Mouse (Mus musculus) thymus, adult 18-20 months (tissue): ENCODE results near the gene Acta1.

Source experiments
- DNase-seq, 2 experiments: peaks; one replicate each; pipeline ENCODE4 v3.0.0; 2022; ENCODE audit warnings: mixed read lengths in 2 of 2

The Acta1 gene

DNA sequence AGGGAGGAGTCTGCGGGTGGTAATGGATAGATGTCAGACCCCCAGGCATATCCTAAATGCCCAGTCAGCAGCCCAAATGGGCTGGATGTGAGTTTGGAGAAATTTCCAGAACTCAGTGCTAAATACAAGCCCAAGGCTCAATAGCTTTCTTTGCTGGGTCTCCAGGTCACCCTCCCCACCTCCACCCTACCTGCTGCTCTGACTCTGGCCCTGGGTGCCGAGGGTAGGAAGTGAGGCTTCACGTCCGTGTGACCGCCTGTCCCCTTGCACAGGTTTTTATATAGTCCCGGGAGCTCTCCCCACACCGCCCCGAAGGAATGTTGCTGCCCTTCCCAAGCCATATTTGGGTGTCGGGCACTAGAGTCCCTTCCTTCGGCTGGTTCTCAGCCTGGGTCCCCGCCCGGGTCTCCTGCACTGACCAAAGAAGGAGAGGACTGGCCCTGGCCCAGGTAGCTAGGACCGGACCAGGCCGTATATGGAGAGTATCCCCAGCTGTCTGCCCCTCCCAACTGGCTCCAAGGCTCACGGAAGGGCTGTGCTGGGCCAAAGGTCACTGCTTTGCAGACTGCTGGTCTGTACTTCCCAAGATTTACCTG is at the start of gene Acta1:
Gene Acta1, minus strand, starts transcription at position 250 of the 596 bp plus-strand sequence.
- no peak for DNase-seq

DNA sequence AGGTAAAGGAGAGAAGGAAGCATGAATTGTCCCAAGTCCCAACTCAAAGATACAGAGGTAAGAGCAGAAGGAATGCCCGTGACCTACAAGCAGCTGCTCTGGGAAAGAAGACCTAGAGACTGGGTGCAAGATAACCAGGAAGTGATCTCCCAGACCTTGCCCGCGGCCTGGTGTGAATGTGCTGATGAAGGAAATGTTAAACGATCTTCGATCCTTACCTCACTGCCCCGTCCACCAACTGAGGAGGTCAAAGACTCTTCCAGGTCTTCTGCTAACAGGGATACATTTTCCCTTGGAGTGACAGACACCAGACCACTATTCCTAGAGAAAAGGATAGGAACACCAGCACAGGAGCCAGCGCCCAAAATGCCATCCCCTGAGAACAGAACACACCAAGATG is 34.5 kb upstream of the Acta1 start:
- no peak for DNase-seq

DNA sequence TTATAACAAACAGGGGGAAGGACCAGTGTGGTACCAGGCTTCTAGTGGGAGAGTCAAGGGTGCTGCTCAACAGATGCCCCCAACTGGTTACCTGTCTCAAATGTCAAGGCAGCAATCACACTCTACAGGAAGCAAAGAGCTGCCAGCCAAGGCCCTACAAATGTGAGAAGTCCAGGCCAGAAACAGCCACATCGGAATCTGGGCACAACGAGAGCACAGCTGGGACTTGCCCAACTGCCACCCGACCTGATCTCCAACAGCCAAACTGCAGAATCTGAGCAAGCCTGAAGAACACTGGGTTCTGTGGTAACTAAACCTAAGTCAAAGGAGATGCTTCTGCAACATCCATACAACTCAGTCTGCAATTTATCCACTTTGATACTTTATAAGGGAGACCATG is 31.1 kb upstream of the Acta1 start:
- DNase-seq = no peak

DNA sequence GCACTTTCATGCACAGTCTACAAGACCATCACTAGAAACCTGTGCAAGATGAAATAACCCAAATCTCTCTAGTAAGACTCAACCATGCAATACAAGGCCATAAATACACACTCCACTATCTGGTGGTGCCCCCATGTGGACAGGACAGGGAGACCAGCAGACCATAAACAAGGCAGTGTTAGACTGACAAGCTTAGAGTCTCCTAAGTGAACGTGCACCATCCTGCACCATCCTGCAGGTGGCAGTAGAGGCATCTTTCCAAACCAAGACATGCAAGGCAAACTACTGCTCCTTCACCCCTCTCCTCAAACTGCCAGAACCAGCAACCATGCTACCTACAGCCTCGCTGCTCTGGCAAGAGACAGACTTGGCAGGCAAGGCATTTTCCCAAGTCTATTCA is 30.2 kb upstream of the Acta1 start:
- DNase-seq = peak; percentile 48 to 64

DNA sequence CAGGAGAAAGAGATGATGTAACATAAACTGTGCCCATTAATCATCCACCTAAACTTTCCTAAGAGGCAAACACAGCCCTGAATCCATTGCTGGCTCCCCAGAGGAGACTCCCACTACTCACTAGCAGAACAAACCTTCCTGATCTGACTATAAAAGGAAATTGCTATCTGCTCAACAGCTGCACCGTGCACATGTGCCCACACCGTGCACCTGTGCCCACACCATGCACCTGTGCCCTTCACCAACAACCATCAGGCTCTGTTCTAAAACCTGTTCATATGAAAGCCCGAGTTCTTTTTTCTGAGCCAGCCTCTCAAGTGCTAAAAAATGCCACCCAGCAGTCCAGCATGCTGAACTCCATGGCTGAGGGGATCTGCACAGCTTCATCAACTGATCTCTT is 20.1 kb upstream of the Acta1 start:
- DNase-seq = no peak

DNA sequence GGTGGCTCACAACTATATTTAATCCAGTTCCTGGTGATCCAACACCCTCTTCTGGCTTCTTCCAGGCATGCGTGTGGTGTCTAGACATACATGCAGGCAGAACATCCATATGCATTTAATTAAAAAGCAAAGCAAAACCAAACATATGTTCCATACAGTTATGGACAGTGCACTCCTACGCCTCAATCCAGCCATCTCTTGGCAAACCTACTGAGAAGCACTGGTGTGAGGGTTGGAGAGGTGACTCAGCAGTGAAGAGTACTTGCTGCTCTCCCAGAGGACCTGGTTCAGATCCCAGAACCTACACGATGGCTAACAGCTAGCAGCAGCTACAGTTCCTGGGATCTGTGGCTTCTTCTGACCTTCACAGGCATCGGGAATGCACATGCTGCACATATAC is 17.7 kb upstream of the Acta1 start:
- DNase-seq = no peak

DNA sequence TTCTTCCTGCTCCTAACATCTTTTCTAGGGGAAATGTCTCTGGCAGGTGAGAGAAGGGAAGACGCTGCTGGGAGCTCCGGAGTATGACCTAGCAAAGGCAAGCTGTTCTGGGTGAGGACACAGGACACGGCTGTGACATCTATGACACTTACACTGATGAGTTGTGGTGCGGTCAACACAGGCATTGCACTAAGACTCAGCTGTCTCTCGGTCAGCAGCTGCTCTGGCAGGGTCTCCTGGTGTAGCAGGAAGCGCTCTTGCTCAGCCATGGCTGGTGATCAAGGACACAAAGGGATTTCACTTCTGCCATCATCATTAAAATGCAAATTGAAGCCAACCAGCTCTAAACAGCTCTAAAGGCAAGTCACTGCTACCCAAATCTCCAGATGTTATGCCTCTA is 13.1 kb upstream of the Acta1 start:
- no peak for DNase-seq

DNA sequence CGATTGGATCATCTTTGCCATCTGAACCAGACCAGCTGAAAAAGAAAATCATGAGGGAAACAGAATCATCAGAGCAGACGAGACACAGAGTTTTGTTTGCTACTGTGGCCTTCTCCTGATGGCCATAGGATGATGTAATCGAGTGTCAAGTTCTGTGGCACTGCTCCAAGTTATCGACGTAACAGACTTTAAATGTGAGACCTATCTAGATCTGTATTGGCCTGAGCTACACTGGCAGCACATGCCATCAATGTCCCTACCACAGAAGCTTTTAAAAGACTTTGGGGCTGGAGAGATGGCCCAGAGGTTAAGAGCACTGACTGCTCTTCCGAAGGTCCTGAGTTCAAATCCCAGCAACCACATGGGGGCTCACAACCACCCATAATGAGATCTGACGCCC is 8.1 kb upstream of the Acta1 start:
- DNase-seq = no peak

DNA sequence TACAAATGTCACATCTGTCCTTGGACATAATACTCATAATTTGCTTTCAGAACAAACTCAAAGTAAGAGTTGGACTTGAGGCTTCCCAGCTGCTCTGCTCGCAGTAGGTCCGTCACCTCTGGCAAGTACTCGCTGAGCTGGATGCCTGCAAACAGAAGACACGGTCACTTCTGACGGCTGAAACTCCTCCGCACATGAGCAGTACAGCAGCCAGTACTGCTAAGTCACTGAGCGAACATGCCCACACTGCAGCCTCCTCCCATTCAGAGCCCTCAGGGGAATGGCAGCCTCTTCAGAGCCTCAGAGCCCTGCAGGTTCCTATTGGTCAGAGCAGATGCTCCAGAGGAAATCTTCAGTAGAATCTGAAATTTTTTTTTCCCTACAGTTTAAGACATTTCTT is 4.8 kb upstream of the Acta1 start:
- no peak for DNase-seq

DNA sequence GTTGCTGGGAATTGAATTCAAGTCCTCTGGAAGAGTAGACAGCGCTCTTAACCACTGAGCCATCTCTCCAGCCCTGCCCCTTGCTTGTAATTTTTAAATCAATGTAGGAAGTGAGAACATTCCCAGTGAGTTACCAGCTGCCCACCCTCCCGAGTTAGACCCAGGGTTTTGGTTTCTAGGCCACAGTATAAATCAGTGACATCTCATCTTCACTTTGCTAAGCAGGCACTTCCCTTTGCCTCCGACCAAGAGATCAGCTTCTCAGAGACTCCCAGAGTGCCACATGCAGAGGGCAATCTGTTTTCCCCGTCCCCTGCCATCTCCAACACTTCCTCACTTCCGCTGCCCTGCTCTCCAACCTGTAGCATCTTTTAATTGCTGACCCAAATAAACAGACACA is 4.0 kb upstream of the Acta1 start:
- DNase-seq = no peak

DNA sequence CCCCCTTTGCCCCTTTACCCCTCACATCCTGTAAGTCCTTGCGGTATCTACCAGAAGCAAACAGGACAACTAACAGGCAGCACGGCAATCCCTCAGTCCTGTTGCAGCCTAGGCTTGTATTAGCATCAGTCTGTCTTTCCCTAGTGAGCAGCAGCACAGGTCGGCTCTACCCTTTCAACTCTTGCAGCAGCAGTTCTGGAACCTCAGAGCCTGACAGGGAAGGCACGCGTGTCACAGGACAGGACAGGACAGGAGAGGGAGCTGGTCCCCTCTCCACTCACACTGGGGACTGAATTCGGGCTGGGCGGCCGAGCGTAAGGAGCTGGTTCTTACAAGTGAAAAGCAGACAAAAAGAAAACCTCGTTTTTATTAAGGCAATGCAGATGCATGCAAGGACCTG is 2.2 kb upstream of the Acta1 start:
- DNase-seq = no peak

DNA sequence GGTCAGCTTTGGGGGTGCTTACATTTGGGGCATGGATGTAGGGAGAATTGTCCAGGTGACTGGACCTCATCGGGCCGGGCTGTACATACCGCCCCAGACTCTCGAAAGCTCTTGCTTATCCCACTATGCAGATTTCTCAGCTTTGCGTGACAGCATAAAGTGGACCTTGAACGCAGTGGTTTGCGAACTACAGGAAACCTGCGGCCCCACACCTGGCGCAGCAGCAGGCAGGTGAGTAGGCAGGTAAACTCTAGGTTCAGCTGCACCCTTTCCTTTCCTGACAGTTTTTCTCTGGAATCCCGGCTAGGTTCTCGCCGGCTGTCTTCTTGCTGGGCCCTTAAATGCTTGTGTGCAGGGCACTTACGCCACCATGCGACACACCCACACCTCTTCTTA is 1.8 kb upstream of the Acta1 start:
- no peak for DNase-seq

DNA sequence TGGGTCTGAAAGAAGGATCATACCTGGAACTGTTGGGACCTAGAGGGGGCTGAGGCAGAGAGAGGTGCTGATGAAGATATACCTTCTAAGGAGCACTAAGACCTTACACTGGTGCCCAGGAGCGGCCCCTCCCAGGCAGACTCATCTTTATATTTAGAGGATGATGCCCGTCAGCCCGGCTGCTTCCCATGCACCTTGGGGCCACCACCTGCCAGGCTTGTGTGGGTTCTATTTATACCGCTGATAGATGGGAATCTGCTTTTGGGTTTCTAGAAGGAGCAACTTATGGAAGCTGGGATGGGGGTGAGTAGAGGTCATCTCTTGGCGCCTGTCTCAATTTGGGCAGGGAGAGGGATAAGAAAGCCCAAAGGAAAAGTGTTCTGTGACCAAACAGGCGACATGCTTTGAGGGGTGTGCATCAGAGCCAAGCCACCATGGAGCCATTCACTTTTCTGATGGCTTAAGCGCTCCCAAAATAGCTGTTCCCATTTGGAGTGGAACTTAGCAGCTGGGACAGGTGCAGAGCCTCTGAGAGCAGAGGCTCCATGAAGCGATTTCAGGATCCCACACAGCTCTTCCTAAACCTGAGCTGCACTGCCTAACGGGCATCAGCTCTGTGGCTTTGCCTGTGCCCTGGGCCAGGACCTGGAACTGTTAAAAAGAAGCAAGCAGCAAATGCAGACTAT is 1.3 kb upstream of the Acta1 start:
- DNase-seq = no peak

DNA sequence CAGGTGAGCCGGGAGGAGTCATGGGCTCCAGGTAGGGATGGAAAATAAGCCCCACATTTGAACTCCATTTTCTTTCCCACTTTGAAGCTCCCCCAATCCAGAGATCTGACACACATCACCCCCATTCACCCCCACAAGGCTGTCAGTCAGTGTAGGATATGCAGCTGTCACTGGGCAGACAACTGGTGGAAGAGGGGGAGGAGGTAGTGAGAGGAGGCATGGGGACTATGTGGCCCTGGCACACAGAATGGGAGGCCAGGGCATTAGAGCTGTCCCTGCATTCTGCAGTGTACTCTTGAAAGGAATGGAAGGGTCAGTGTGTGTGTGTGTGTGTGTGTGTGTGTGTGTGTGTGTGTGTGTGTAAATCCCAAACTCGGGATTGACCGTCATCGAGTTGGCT is 679 bp upstream of the Acta1 start:
- no peak for DNase-seq

DNA sequence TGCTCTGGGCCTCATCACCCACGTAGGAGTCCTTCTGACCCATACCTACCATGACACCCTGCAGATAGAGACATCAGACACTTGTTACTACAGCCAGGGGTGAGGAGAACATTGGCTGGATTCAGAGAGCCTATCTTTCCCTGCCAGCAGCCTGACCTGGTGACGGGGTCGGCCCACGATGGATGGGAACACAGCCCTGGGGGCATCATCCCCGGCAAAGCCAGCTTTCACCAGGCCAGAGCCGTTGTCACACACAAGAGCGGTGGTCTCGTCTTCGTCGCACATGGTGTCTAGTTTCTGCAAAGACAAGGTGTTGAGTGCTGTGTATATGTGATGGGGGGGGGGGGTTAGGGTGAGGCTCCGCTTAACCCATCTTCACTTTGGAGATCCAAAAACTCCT is 1.1 kb downstream of the Acta1 start:
- DNase-seq = no peak

DNA sequence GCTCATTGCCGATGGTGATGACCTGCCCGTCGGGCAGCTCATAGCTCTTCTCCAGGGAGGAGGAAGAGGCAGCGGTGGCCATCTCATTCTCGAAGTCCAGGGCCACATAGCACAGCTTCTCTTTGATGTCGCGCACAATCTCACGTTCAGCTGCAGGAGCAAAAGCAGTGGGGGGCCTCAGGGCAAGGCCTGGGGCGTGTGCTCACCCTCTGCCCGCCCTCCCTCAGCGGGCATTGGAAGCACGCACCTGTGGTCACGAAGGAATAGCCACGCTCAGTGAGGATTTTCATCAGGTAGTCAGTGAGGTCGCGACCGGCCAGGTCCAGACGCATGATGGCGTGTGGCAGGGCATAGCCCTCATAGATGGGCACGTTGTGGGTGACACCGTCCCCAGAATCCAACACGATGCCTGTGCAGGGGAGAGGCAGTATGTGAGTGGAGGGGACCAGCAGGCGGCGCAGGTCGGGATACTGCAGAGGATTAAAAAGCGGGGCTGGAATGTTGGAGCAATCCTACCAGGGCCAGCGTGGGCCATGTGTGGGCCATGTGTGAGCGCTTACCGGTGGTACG is 1.9 kb downstream of the Acta1 start:
- no peak for DNase-seq

DNA sequence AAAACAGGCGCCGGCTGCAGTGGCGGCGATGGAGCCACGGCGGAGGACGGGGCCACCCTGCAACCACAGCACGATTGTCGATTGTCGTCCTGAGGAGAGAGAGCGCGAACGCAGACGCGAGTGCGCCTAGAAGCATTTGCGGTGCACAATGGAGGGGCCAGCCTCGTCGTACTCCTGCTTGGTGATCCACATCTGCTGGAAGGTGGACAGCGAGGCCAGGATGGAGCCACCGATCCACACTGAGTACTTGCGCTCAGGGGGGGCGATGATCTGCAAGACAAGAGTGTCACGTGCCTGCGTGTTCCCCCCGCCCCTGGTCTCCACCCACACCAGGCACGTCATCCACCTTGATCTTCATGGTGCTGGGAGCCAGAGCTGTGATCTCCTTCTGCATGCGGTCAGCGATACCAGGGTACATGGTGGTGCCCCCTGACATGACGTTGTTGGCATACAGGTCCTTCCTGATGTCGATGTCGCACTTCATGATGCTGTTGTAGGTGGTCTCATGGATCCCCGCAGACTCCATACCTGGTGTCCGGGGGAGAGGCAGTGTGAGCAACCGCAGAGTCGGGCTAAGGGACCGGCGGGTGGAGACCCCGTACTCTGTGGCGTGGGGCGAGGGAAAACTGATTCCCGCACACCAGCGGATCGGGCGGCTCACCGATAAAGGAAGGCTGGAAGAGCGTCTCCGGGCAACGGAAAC is 2.5 kb downstream of the Acta1 start:
- DNase-seq = no peak

DNA sequence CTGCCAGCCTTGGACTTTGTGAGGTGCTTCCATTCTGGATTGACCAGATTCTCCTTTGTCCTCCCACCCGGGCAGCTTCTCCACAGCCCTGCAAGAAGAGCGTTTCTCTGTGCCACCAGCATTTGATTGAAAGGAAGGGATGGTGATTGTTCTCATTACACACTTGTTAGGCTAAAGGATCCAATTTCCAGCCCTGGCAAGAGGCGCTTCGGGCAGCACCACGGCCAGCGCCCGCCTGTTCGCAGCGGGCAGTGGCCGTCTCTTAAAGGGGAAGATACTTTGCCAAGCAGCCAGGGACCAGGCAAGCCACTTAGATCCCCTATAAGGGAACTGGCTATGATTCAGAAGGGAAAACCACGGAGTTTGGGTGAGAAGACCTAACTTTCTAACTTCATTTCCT is 3.3 kb downstream of the Acta1 start:
- DNase-seq = no peak

DNA sequence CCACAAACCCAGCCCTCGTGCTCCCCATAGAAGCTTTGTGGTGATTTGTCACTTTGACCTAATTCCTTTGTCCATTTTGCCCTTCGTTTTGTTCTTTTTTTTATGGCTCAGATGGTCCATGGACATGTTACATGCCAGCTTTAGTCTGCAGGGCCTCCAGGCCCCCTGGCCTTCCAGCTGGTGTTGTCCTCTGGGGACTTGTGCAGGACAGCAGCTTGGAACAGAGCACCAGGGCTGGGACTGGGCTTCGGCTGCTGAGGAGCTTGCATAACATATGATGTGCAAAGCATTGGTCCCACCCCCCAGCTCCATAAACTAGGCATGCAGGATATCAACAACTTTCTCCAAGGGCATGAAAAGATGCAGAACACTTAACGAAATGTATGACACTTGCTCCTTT is 4.8 kb downstream of the Acta1 start:
- no peak for DNase-seq

DNA sequence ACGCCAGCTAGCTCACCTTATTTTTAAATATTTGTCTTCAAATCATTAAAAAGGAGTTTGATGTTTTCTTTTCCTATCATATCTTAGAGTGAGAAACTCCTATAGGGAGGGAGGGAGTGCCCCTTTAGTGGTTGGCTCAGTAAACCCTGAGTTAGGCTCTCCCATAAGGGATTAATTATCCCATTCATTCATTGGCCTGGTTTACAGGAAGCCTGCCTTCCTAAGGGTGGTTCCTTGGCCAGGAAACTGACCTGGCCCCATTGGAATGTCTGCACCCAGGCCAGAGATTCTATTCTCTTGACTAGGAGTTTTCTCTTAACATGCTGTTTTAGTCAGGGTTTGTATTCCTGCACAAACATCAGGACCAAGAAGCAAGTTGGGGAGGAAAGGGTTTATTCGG is 6.6 kb downstream of the Acta1 start:
- no peak for DNase-seq

DNA sequence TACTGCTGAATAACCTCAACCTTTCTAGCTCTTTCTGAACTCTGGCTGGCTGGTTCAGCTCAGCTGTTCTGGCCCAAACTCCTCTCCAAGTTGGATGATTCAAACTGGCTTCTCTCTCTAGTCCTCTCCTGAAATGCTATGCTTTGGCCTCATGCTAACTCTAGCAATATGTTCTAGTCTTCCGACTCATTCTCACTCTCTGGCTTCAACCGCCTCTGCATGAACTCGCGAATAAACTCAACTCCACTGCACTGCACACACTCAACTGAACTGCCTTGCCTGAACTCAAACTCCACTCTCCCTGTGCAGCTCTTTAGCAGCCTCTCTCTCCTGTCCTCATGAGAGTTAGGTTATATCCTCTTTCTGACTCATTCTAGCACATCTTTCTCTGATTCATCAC is 7.4 kb downstream of the Acta1 start:
- DNase-seq = no peak

DNA sequence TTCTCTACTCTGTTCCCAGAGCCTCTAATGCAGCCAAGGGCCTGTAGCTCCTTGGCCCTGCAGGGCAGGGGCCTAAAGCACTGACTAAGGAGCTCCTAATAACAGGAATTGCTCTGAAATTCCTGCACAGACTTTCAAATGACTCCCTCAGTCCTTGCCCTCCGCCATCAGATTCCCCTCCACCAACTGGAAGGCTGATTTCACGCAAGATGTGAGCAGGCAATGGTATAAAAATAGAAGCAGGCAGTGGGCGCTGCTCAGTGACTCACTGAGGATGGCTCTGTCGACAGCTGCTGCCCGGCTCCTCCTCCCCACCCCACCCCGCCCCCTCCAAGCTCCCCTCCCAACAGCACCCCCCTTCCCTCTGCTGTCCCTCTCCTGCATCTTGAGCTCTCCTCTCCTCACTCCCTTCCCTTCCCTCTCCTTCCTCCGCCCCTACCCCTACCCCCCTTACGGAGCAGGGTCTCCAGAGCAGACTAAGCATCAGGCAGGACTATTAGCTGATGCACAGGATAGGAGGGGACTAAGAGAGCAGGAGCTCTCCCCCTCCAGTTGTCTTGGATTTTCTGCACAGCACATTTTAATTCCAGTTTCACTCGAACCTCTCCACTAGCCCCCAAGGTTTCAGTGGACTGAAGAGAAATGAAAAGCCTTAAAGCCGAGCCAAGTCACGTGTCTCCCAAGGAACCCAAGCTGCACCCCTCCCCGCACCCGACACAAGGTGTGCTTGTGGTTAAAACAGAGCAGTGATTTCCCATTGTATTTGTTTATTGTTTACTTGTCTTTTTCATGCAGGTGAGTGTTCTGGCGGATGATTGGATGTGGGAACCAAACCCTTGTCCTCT is 9.6 kb downstream of the Acta1 start:
- no peak for DNase-seq

DNA sequence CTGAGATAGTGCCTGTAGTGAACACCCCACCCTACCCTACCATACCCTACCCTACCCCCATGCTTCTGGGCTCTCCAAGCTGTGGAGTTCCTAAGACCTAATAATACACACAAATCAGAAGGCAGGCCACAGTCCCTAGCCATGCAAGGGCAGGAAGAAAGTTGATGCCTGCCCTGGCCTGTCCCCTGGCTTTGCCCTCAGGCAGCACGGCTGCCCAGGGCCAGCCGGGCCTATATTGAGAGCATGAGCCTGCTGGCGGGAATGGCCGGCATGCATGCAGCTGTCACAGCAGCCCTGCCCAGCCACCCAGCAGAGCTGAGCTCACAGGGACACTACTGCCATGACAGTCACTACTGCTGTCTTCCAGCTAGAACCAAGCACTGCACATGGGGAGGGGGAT is 11.5 kb downstream of the Acta1 start:
- DNase-seq = no peak
